Mouse (Mus musculus): ENCODE measurements around the gene Hid1.

DNA sequence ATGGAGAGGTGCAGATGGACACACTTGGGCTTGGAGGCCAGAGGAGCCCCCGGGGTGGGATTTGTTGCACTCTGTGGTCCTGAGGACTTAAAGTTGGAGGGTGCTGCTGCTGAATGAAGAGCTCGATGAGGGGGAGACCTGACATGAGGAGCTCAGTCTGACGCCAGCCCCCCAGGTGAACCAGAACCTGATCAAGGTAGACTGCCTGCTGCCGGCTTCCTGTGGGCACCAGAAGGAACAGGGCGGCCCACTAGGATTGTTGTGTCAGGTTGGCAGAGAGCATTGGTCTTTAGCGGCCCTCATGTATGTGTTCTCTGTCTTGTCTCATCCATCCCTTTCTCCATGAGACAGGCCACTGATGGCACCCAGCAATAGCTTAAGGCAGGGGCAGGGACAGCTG is 38.2 kb upstream of the Hid1 start:
- no peak for TF ChIP-seq POLR2A (IDR thresholded peaks at IDR 0.05; ENCODE audit: low read depth, low read length)
- TF ChIP-seq CTCF (IDR thresholded peaks at IDR 0.05; ENCODE audit: extremely low read depth, insufficient read length, insufficient replicate concordance, low read depth, low read length), result no peak

Measured in small intestine, adult 2 months (tissue).